Mouse (Mus musculus) CH12.LX (cell line): ENCODE results near the gene Asic2. TPM values are rescaled to one million over a fixed set of nuclear protein-coding genes. Genes with fewer than 3 reads are reported as not detected.

Experiments used
- DNase-seq: peaks from one replicate; pipeline ENCODE4 v3.0.0-alpha.2; 2013; ENCODE audit errors: extremely low read depth
- H3K27ac ChIP-seq: 2 replicates; pipeline ENCODE4 v1.5.1; 2012; ENCODE audit warnings: low read depth, mild to moderate bottlenecking, control low read depth, moderate library complexity; ENCODE audit not compliant: insufficient read depth
- H3K27me3 ChIP-seq: replicated peaks from 2 replicates; pipeline ENCODE3; 2012; ENCODE audit warnings: inconsistent platforms
- H3K36me3 ChIP-seq, 2 experiments: replicated peaks in 1 of 2; 2 replicates each; pipeline versions ENCODE3 to v1.6.1; 2012; ENCODE audit warnings: inconsistent platforms in 1 of 2, low read length in 1 of 2, mild to moderate bottlenecking in 1 of 2, mixed read lengths in 1 of 2, moderate library complexity in 1 of 2; ENCODE audit not compliant: control insufficient read depth in 1 of 2, insufficient read depth in 1 of 2
- H3K4me1 ChIP-seq, 2 experiments: 2 replicates each; pipeline ENCODE4 v1.6.1; 2012; ENCODE audit warnings: inconsistent platforms in 1 of 2, moderate library complexity in 1 of 2; ENCODE audit not compliant: insufficient read depth in 2 of 2, control insufficient read depth in 1 of 2
- H3K4me2 ChIP-seq: 2 replicates; pipeline ENCODE4 v1.6.1; 2012; ENCODE audit warnings: low read depth, mild to moderate bottlenecking, control low read depth; ENCODE audit not compliant: poor library complexity, insufficient read depth, severe bottlenecking
- H3K4me3 ChIP-seq, 3 experiments: fragments of 150-350 bp in 1 of 3; sonication (generic) in 1 of 3; replicated peaks in 1 of 3; 2 replicates each; pipeline versions ENCODE3 to v1.5.1; 2011 to 2012; ENCODE audit warnings: low read depth in 2 of 3, low read length in 2 of 3, mild to moderate bottlenecking in 2 of 3, moderate library complexity in 2 of 3, control low read depth in 1 of 3, improper control_type of control experiment in 1 of 3, inconsistent platforms in 1 of 3, mixed read lengths in 1 of 3; ENCODE audit not compliant: poor library complexity in 1 of 3
- H3K79me2 ChIP-seq: replicated peaks from 2 replicates; pipeline ENCODE4 v1.6.1; 2012; ENCODE audit warnings: mild to moderate bottlenecking, moderate library complexity; ENCODE audit not compliant: control insufficient read depth, poor library complexity, insufficient read depth, severe bottlenecking; ENCODE audit errors: extremely low read depth
- H3K9ac ChIP-seq: 2 replicates; pipeline ENCODE4 v1.6.1; 2012; ENCODE audit warnings: low read depth, mild to moderate bottlenecking, control low read depth, moderate library complexity; ENCODE audit not compliant: insufficient read depth
- H3K9me3 ChIP-seq: replicated peaks from 2 replicates; pipeline ENCODE3; 2012; ENCODE audit warnings: low read length, inconsistent platforms, mixed read lengths
- BHLHE40 ChIP-seq: IDR thresholded peaks from 2 replicates; pipeline ENCODE4 v1.6.1; 2011; ENCODE audit warnings: mild to moderate bottlenecking, low read depth, low read length, improper control_type of control experiment
- CHD2 ChIP-seq: IDR thresholded peaks from 2 replicates; pipeline ENCODE4 v1.6.1; 2011; ENCODE audit warnings: low read length, improper control_type of control experiment
- CTCF ChIP-seq, 2 experiments: IDR thresholded peaks in 1 of 2; conservative IDR thresholded peaks in 1 of 2; 2 replicates each; pipeline ENCODE4 v1.5.1; 2011 to 2012; ENCODE audit warnings: low read depth in 2 of 2, low read length in 2 of 2, improper control_type of control experiment in 1 of 2, inconsistent platforms in 1 of 2, mild to moderate bottlenecking in 1 of 2, moderate library complexity in 1 of 2
- ELF1 ChIP-seq: IDR thresholded peaks from 2 replicates; pipeline ENCODE4 v1.6.1; 2014; ENCODE audit warnings: low read depth, mild to moderate bottlenecking, inconsistent platforms, low read length, improper control_type of control experiment
- EP300 ChIP-seq: IDR thresholded peaks from 2 replicates; pipeline ENCODE4 v1.6.1; 2011; ENCODE audit warnings: low read length, improper control_type of control experiment
- ETS1 ChIP-seq: conservative IDR thresholded peaks from 2 replicates; pipeline ENCODE4 v1.6.1; 2012; ENCODE audit warnings: low read depth, mild to moderate bottlenecking, inconsistent platforms, low read length, improper control_type of control experiment, moderate library complexity
- IRF4 ChIP-seq: IDR thresholded peaks from 2 replicates; pipeline ENCODE4 v1.6.1; 2014; ENCODE audit warnings: low read depth, mild to moderate bottlenecking, inconsistent platforms, low read length, improper control_type of control experiment
- JUN ChIP-seq: IDR thresholded peaks from 2 replicates; pipeline ENCODE4 v1.6.1; 2011; ENCODE audit warnings: low read depth, mild to moderate bottlenecking, low read length, improper control_type of control experiment, moderate library complexity; ENCODE audit not compliant: insufficient read depth
- JUND ChIP-seq: conservative IDR thresholded peaks from 2 replicates; pipeline ENCODE4 v1.6.1; 2011; ENCODE audit warnings: low read depth, low read length, improper control_type of control experiment
- MAFK ChIP-seq: IDR thresholded peaks from 2 replicates; pipeline ENCODE4 v1.6.1; 2011; ENCODE audit warnings: low read length, improper control_type of control experiment; ENCODE audit not compliant: insufficient replicate concordance
- MEF2A ChIP-seq: IDR thresholded peaks from 2 replicates; pipeline ENCODE4 v1.6.1; 2014; ENCODE audit warnings: low read depth, mild to moderate bottlenecking, inconsistent platforms, low read length, improper control_type of control experiment, borderline replicate concordance
- NELFE ChIP-seq: IDR thresholded peaks from 2 replicates; pipeline ENCODE4 v1.6.1; 2011; ENCODE audit warnings: low read depth, low read length, improper control_type of control experiment
- POLR2AphosphoS2 ChIP-seq: IDR thresholded peaks from 2 replicates; pipeline ENCODE4 v1.6.1; 2011; ENCODE audit warnings: low read depth, low read length, improper control_type of control experiment
- RAD21 ChIP-seq: IDR thresholded peaks from 2 replicates; pipeline ENCODE4 v1.6.1; 2011; ENCODE audit warnings: low read depth, mild to moderate bottlenecking, low read length, improper control_type of control experiment, moderate library complexity
- RCOR1 ChIP-seq: conservative IDR thresholded peaks from 2 replicates; pipeline ENCODE4 v1.6.1; 2012; ENCODE audit warnings: low read depth, mild to moderate bottlenecking, inconsistent platforms, low read length, improper control_type of control experiment
- SIN3A ChIP-seq: IDR thresholded peaks from 2 replicates; pipeline ENCODE4 v1.6.1; 2012; ENCODE audit warnings: low read length, improper control_type of control experiment, inconsistent platforms
- SMC3 ChIP-seq: IDR thresholded peaks from 2 replicates; pipeline ENCODE4 v1.6.1; 2011; ENCODE audit warnings: low read depth, low read length, improper control_type of control experiment
- TBP ChIP-seq: conservative IDR thresholded peaks from 2 replicates; pipeline ENCODE4 v1.6.1; 2011; ENCODE audit warnings: low read depth, low read length, improper control_type of control experiment
- TCF12 ChIP-seq: IDR thresholded peaks from 2 replicates; pipeline ENCODE4 v1.6.1; 2014; ENCODE audit warnings: low read depth, mild to moderate bottlenecking, inconsistent platforms, low read length, improper control_type of control experiment
- UBTF ChIP-seq: IDR thresholded peaks from 2 replicates; pipeline ENCODE4 v1.6.1; 2012; ENCODE audit warnings: low read depth, mild to moderate bottlenecking, inconsistent platforms, low read length, improper control_type of control experiment, moderate library complexity
- USF1 ChIP-seq: IDR thresholded peaks from 2 replicates; pipeline ENCODE4 v1.6.1; 2014; ENCODE audit warnings: low read depth, mild to moderate bottlenecking, inconsistent platforms, low read length, improper control_type of control experiment
- USF2 ChIP-seq: conservative IDR thresholded peaks from 2 replicates; pipeline ENCODE4 v1.6.1; 2011; ENCODE audit warnings: low read depth, low read length, improper control_type of control experiment
- ZKSCAN1 ChIP-seq: IDR thresholded peaks from 2 replicates; pipeline ENCODE4 v1.6.1; 2012; ENCODE audit warnings: low read depth, inconsistent platforms, low read length, improper control_type of control experiment, borderline replicate concordance
- dilution Hi-C: fragments of 300-500 bp; cut with MboI; formaldehyde crosslinking; loops from 2 replicates; pipeline ENCODE4 v1.14.3; 2020; ENCODE audit warnings: low sequenced_read_pairs; ENCODE audit not compliant: extremely low pct_unique_long_range_greater_than_20kb, extremely low pct_ligation_motif_present
- in situ Hi-C: fragments of 300-500 bp; cut with MboI; formaldehyde crosslinking; loops from 3 replicates; pipeline ENCODE4 v1.14.3; 2019; ENCODE audit warnings: low sequenced_read_pairs, low pct_ligation_motif_present, low pct_unique_long_range_greater_than_20kb, mixed read lengths
- polyA plus RNA-seq: library from polyadenylated mRNA; unstranded; fragments of >175 nt; gene quantifications from 2 replicates; pipeline ENCODE4 v1.2.1, GENCODE M21; 2012; ENCODE audit warnings: low read depth; ENCODE audit not compliant: insufficient read length
- total RNA-seq, 2 experiments: library from RNA; depleted of rRNA; stranded (reverse); fragments of 300-350 nt in 1 of 2; fragments of >200 nt in 1 of 2; gene quantifications; 2 replicates each; pipeline ENCODE4 v1.2.3; 2012 to 2014

The Asic2 gene
- total and polyA plus RNA-seq, 3 experiments: not detected

GRCm38 (mm10) chr11:81515754-81516153, 452.5 kb downstream of the Asic2 start:
- dilution Hi-C loops (no loop called here), in situ Hi-C loops (loop anchor here (25.0 kb wide), 1 partner anchor 603 kb away; no protein-coding TSS in a partner anchor)
- no peak overlapping the region for H3K4me2 ChIP-seq
- peaks cover 0 to 9% of the 10 kb centered on the region in 2 experiments; a peak in 2 of 4 replicates for H3K4me1 ChIP-seq
- H3K27me3 ChIP-seq: peaks cover 92% of the 10 kb centered on the region
- H3K9me3 ChIP-seq: no peaks in the 10 kb centered on the region
- H3K79me2 ChIP-seq: no peaks in the 10 kb centered on the region
- no peak overlapping the region for H3K9ac ChIP-seq
- DNase-seq: peak; percentile 61
- H3K27ac ChIP-seq: no peak overlapping the region
- TF ChIP-seq ETS1: peak; percentile 63
- TF ChIP-seq MAFK: 0 out of 2 replicates have a peak, but pooled peaks have one; percentile 8
- TF ChIP-seq UBTF: no peak
- TF ChIP-seq IRF4: peak; percentile 78
- 0 out of 2 replicates have a peak, but pooled peaks have one; percentile 36 for TF ChIP-seq MEF2A
- peak; percentile 56; the same call in 1 of the 2 replicates for TF ChIP-seq JUND
- TF ChIP-seq EP300: peak; percentile 72
- no peak for TF ChIP-seq SIN3A
- no peak for TF ChIP-seq USF2
- peak; percentile 75 for TF ChIP-seq BHLHE40
- TF ChIP-seq ELF1: 0 out of 2 replicates have a peak, but pooled peaks have one; percentile 12
- TF ChIP-seq USF1: no peak
- 0 out of 2 replicates have a peak, but pooled peaks have one; percentile 23 for TF ChIP-seq CHD2
- 0 out of 2 replicates have a peak, but pooled peaks have one; percentile 16 for TF ChIP-seq TCF12
- H3K4me3 ChIP-seq: no peak overlapping the region
- no peaks in the 10 kb centered on the region for H3K36me3 ChIP-seq

GRCm38 (mm10) chr11:81512434-81512833, 455.8 kb downstream of the Asic2 start:
- Histone ChIP-seq H3K27me3 (peaks cover 89% of the 10 kb centered on the region), H3K4me3 (no peak overlapping the region), H3K9ac (no peak overlapping the region)
- no peak for DNase-seq
- TF ChIP-seq JUND (no peak), CTCF (conservative IDR thresholded peaks at IDR 0.05 in 1 of 2, IDR thresholded peaks at IDR 0.05 in 1 of 2; ENCODE audit: low read depth in 2 of 2, low read length in 2 of 2) (no peak), SIN3A (no peak), TBP (no peak), USF1 (no peak), SMC3 (no peak), UBTF (no peak), ELF1 (no peak), JUN (no peak), ETS1 (no peak), NELFE (no peak), ZKSCAN1 (no peak), EP300 (no peak), RAD21 (no peak), POLR2AphosphoS2 (no peak), RCOR1 (no peak)
- TF ChIP-seq, all 38 proteins: peak for 0
- Histone ChIP-seq H3K9me3 (no peaks in the 10 kb centered on the region), H3K36me3 (no peaks in the 10 kb centered on the region), H3K27ac (no peak overlapping the region), H3K4me1 (peaks cover 0 to 9% of the 10 kb centered on the region in 2 experiments; a peak in 2 of 4 replicates), H3K79me2 (no peaks in the 10 kb centered on the region), H3K4me2 (no peak overlapping the region)
- in situ Hi-C loops: loop anchor here (25.0 kb wide), 1 partner anchor 600 kb away; no protein-coding TSS in a partner anchor
- dilution Hi-C loops: no loop called here
